Mouse (Mus musculus) lung, embryonic 14.5 days (tissue): Measurements from ENCODE around the gene Tbc1d32. TPM values are rescaled to one million over a fixed set of nuclear protein-coding genes. Genes with fewer than 3 reads are reported as not detected.

Source experiments
- ATAC-seq: fragments of 200-750 bp; cut with Nextera tagmentation; 2 replicates; pipeline ENCODE4 v1.8.0; 2017; ENCODE audit warnings: mild to moderate bottlenecking, moderate TSS enrichment, moderate library complexity; ENCODE audit not compliant: insufficient read depth
- DNase-seq: peaks from one replicate; pipeline ENCODE4 v3.0.0-alpha.2; 2015
- H3K27ac ChIP-seq: fragments of 300-500 bp; sonication (generic); 2 replicates; pipeline ENCODE4 v1.5.1; 2014; ENCODE audit warnings: low read depth, mild to moderate bottlenecking, moderate library complexity
- H3K27me3 ChIP-seq: fragments of 300-500 bp; sonication (generic); 2 replicates; pipeline ENCODE4 v1.6.1; 2014; ENCODE audit warnings: low read length, control low read depth; ENCODE audit not compliant: insufficient read depth
- H3K36me3 ChIP-seq: fragments of 300-500 bp; sonication (generic); 2 replicates; pipeline ENCODE4 v1.6.1; 2014; ENCODE audit warnings: control low read depth; ENCODE audit not compliant: insufficient read depth
- H3K4me1 ChIP-seq: fragments of 300-500 bp; sonication (generic); 2 replicates; pipeline ENCODE4 v1.6.1; 2014; ENCODE audit warnings: antibody characterized with exemption, control low read depth; ENCODE audit not compliant: insufficient read depth
- H3K4me2 ChIP-seq: fragments of 300-500 bp; sonication (generic); 2 replicates; pipeline ENCODE4 v1.6.1; 2014; ENCODE audit warnings: mild to moderate bottlenecking
- H3K4me3 ChIP-seq: fragments of 300-500 bp; sonication (generic); 2 replicates; pipeline ENCODE4 v1.5.1; 2014; ENCODE audit warnings: low read depth, low read length
- H3K9ac ChIP-seq: fragments of 300-500 bp; sonication (generic); 2 replicates; pipeline ENCODE4 v1.6.1; 2014
- H3K9me3 ChIP-seq: fragments of 300-500 bp; sonication (generic); 2 replicates; pipeline ENCODE4 v1.6.1; 2016; ENCODE audit warnings: low read depth, low read length, control low read depth
- CTCF ChIP-seq: IDR thresholded peaks from 2 replicates; pipeline ENCODE4 v1.5.1; 2016; ENCODE audit warnings: antibody characterized with exemption, low read depth
- WGBS: fragments of 180-500 bp; shearing (Covaris S2); extraction: QIAGEN DNeasy Blood & Tissue Kit; methylation state at CpG from one replicate; pipeline ENCODE4 v1.1.7; 2014; 5-methylcytosine and 5-hydroxymethylcytosine counted together
- polyA plus RNA-seq: library from polyadenylated mRNA; unstranded; fragments of >200 nt; fragmentation: Nextera tagmentation; extraction: Ambion mirVana; gene quantifications from 2 replicates; pipeline ENCODE4 v1.2.1, GENCODE M21; 2014

Gene Tbc1d32
- polyA plus RNA-seq, 1 experiment from 2014 or later, result 3.7 TPM

GRCm38 (mm10) chr10:56114951-56115635 lies 113.4 kb downstream of the Tbc1d32 start:
- WGBS, result under 1% methylated on average over 50 of the region's 50 CpGs
- no peaks in the 10 kb centered on the region for H3K36me3 ChIP-seq
- peak overlapping the region; percentile 36; the same call in 1 of the 2 replicates for H3K27ac ChIP-seq
- DNase-seq, result peak; percentile 80
- H3K4me1 ChIP-seq, result no peaks in the 10 kb centered on the region
- peak overlapping the region; percentile 66 for H3K9ac ChIP-seq
- TF ChIP-seq CTCF, result no peak
- H3K4me2 ChIP-seq, result peak overlapping the region; percentile 83
- ATAC-seq, result peak; percentile 95
- H3K9me3 ChIP-seq, result no peaks in the 10 kb centered on the region
- H3K27me3 ChIP-seq, result no peaks in the 10 kb centered on the region
- peak overlapping the region; percentile 55 for H3K4me3 ChIP-seq

- Histone ChIP-seq H3K36me3 (no peaks in the 10 kb centered on the region), H3K9me3 (no peaks in the 10 kb centered on the region), H3K4me1 (peaks cover 3% of the 10 kb centered on the region; the same call in 1 of the 2 replicates), H3K27ac (no peak overlapping the region), H3K9ac (peak overlapping the region; percentile 44), H3K4me3 (peak overlapping the region; percentile 29), H3K27me3 (no peaks in the 10 kb centered on the region), H3K4me2 (peak overlapping the region; percentile 52)
- no peak for TF ChIP-seq CTCF
- ATAC-seq (peak; percentile 48), DNase-seq (no peak)
- 46% methylated on average over 1 of the region's 1 CpGs for WGBS
These were observed 121.5 kb downstream of the Tbc1d32 start for GRCm38 (mm10) chr10:56106996-56107334.

GRCm38 (mm10) chr10:56106333-56106995 lies 122.0 kb downstream of the Tbc1d32 start, which contains the start of gene Msl3l2:
Msl3l2 (plus strand) TSS chr10:56106917.
- WGBS, result 19% methylated on average over 18 of the region's 18 CpGs
- H3K36me3 ChIP-seq, result no peaks in the 10 kb centered on the region
- H3K27ac ChIP-seq, result no peak within 1 kb of the TSS
- DNase-seq (peak; percentile 90), ATAC-seq (peak; percentile 93)
- no peaks in the 10 kb centered on the region for H3K27me3 ChIP-seq
- H3K9ac ChIP-seq, result peak within 1 kb of the TSS; percentile 44
- H3K4me1 ChIP-seq, result peaks cover 3% of the 10 kb centered on the region; the same call in 1 of the 2 replicates
- peak within 1 kb of the TSS; percentile 29 for H3K4me3 ChIP-seq
- peak; percentile 74 for TF ChIP-seq CTCF
- H3K9me3 ChIP-seq, result no peaks in the 10 kb centered on the region
- H3K4me2 ChIP-seq, result peak within 1 kb of the TSS; percentile 52

- Histone ChIP-seq H3K4me3 (no peak overlapping the region), H3K4me2 (no peak overlapping the region), H3K4me1 (no peaks in the 10 kb centered on the region), H3K27ac (no peak overlapping the region), H3K9ac (no peak overlapping the region), H3K36me3 (no peaks in the 10 kb centered on the region), H3K9me3 (no peaks in the 10 kb centered on the region), H3K27me3 (no peaks in the 10 kb centered on the region)
- ATAC-seq (peak; percentile 69; the same call in 1 of the 2 replicates), DNase-seq (no peak)
- TF ChIP-seq CTCF, result no peak
- WGBS, result 54% methylated on average over 3 of the region's 3 CpGs
These were observed 128.7 kb downstream of the Tbc1d32 start for GRCm38 (mm10) chr10:56099641-56100310.

- no peaks in the 10 kb centered on the region for H3K4me1 ChIP-seq
- H3K27me3 ChIP-seq, result no peaks in the 10 kb centered on the region
- H3K4me2 ChIP-seq, result no peak overlapping the region
- H3K9ac ChIP-seq, result no peak overlapping the region
- DNase-seq (no peak), ATAC-seq (no peak)
- no peak overlapping the region for H3K4me3 ChIP-seq
- WGBS, result 77% methylated on average over 3 of the region's 3 CpGs
- TF ChIP-seq CTCF, result no peak
- no peaks in the 10 kb centered on the region for H3K9me3 ChIP-seq
- H3K36me3 ChIP-seq, result no peaks in the 10 kb centered on the region
- no peak overlapping the region for H3K27ac ChIP-seq
These were observed 129.4 kb downstream of the Tbc1d32 start for GRCm38 (mm10) chr10:56099126-56099525.

- Histone ChIP-seq H3K4me1 (no peaks in the 10 kb centered on the region), H3K27ac (no peak overlapping the region), H3K4me2 (no peak overlapping the region), H3K9me3 (no peaks in the 10 kb centered on the region), H3K27me3 (no peaks in the 10 kb centered on the region), H3K9ac (no peak overlapping the region), H3K36me3 (no peaks in the 10 kb centered on the region), H3K4me3 (no peak overlapping the region)
- no peak for DNase-seq
- ATAC-seq, result no peak
- no peak for TF ChIP-seq CTCF
These were observed 131.7 kb downstream of the Tbc1d32 start for GRCm38 (mm10) chr10:56096757-56097156.

- H3K4me1 ChIP-seq, result no peaks in the 10 kb centered on the region
- TF ChIP-seq CTCF, result no peak
- ATAC-seq (no peak), DNase-seq (no peak)
- no peak overlapping the region for H3K4me2 ChIP-seq
- no peaks in the 10 kb centered on the region for H3K36me3 ChIP-seq
- no peaks in the 10 kb centered on the region for H3K27me3 ChIP-seq
- H3K4me3 ChIP-seq, result no peak overlapping the region
- no peak overlapping the region for H3K27ac ChIP-seq
- 81% methylated on average over 5 of the region's 5 CpGs for WGBS
- H3K9ac ChIP-seq, result no peak overlapping the region
- H3K9me3 ChIP-seq, result no peaks in the 10 kb centered on the region
These were observed 133.9 kb downstream of the Tbc1d32 start for GRCm38 (mm10) chr10:56094586-56094985.
